Comparison of ENCODE assay signal across 8 mouse cellular contexts in genomic region chr16:5132401-5132801, GRCm38 (mm10). TPM values are rescaled to one million over a fixed set of nuclear protein-coding genes. Genes with fewer than 3 reads are reported as not detected.
A peak's percentile ranks its signal among the peaks of the same experiment; 100 is the strongest.
DNase-seq lines count a peak whose midpoint lies in the region; ATAC-seq and TF ChIP-seq lines count a peak whose summit lies in the region.

Gene Ppl, minus strand, starts transcription at chr16:5132421.

- H3K4me3 ChIP-seq in ES-E14 (ENCODE audit: insufficient read depth in 1 of 2, low read depth in 1 of 2, low read length in 2 of 2, poor library complexity in 1 of 2, severe bottlenecking in 1 of 2) = peak within 1 kb of the TSS; percentile 53 to 71
- H3K4me3 ChIP-seq in brown adipose tissue, adult 24 weeks (ENCODE audit: insufficient read depth, low read depth, low read length) = peak within 1 kb of the TSS; percentile 48
- peak within 1 kb of the TSS; percentile 26 for H3K4me3 ChIP-seq in forebrain, embryonic 15.5 days
- peak within 1 kb of the TSS; percentile 43 for H3K4me3 ChIP-seq in liver, embryonic 13.5 days (replicated peaks)
- peak within 1 kb of the TSS; percentile 28 for H3K4me3 ChIP-seq in neural tube, embryonic 13.5 days

- H3K36me3 ChIP-seq in ES-E14 (ENCODE audit: control insufficient read depth, insufficient read depth, low read length, poor library complexity, severe bottlenecking) = no peaks in the 10 kb centered on the region
- no peaks in the 10 kb centered on the region for H3K36me3 ChIP-seq in forebrain, embryonic 15.5 days
- H3K36me3 ChIP-seq in liver, embryonic 13.5 days = no peaks in the 10 kb centered on the region
- H3K36me3 ChIP-seq in neural tube, embryonic 13.5 days = no peaks in the 10 kb centered on the region

- ATAC-seq in forebrain, embryonic 15.5 days (replicated peaks) = no peak
- peak; percentile 47 for ATAC-seq in liver, embryonic 13.5 days (ENCODE audit: low read depth)
- ATAC-seq in neural tube, embryonic 13.5 days (ENCODE audit: low read depth) = no peak

- H3K4me2 ChIP-seq in forebrain, embryonic 15.5 days (replicated peaks) = peak within 1 kb of the TSS; percentile 41
- H3K4me2 ChIP-seq in liver, embryonic 13.5 days = peak within 1 kb of the TSS; percentile 50
- peak within 1 kb of the TSS; percentile 51 for H3K4me2 ChIP-seq in neural tube, embryonic 13.5 days

- in situ Hi-C loops in ES-E14 (cut with MboI; ENCODE audit: low sequenced_read_pairs in 2 of 2, unreplicated experiment in 2 of 2) = no loop called here

- no peak within 1 kb of the TSS for H3K27ac ChIP-seq in ES-E14 (ENCODE audit: insufficient read depth, low read depth, low read length, poor library complexity, severe bottlenecking)
- H3K27ac ChIP-seq in brown adipose tissue, adult 24 weeks (replicated peaks; ENCODE audit: low read depth, low read length) = no peak within 1 kb of the TSS
- H3K27ac ChIP-seq in forebrain, embryonic 15.5 days (replicated peaks) = no peak within 1 kb of the TSS
- no peak within 1 kb of the TSS for H3K27ac ChIP-seq in liver, embryonic 13.5 days
- H3K27ac ChIP-seq in neural tube, embryonic 13.5 days (replicated peaks) = no peak within 1 kb of the TSS

- 1% methylated on average over 39 of the region's 39 CpGs for WGBS in forebrain, embryonic 15.5 days
- 1% methylated on average over 39 of the region's 39 CpGs for WGBS in liver, embryonic 13.5 days (ENCODE audit: insufficient replicate concordance)
- under 1% methylated on average over 35 of the region's 39 CpGs for WGBS in neural tube, embryonic 13.5 days

- H3K9me3 ChIP-seq in ES-E14 (ENCODE audit: control insufficient read depth, insufficient read depth, low read depth, low read length) = no peaks in the 10 kb centered on the region
- no peaks in the 10 kb centered on the region for H3K9me3 ChIP-seq in forebrain, embryonic 15.5 days
- no peaks in the 10 kb centered on the region for H3K9me3 ChIP-seq in liver, embryonic 13.5 days (replicated peaks)
- no peaks in the 10 kb centered on the region for H3K9me3 ChIP-seq in neural tube, embryonic 13.5 days

- DNase-seq in ES-E14 (ENCODE audit: low read depth, low spot score) = peak; percentile 46
- peak; percentile 17 for DNase-seq in induced T-regulatory cell, adult 2 months (ENCODE audit: low read depth)
- peak; percentile 14 for DNase-seq in liver, embryonic 13.5 days
- no peak for DNase-seq in layer of hippocampus, adult 9-11 months
- DNase-seq in left cerebral cortex, adult 11 months (ENCODE audit: low spot score) = no peak

- peaks cover 2 to 10% of the 10 kb centered on the region in 2 experiments; a peak in 1 of 4 replicates for H3K4me1 ChIP-seq in ES-E14 (ENCODE audit: control insufficient read depth in 2 of 2, insufficient read depth in 2 of 2, low read length in 2 of 2, poor library complexity in 1 of 2)
- no peaks in the 10 kb centered on the region; the same call in 1 of the 2 replicates for H3K4me1 ChIP-seq in brown adipose tissue, adult 24 weeks (ENCODE audit: control insufficient read depth, insufficient read depth, insufficient read length, low read length)
- peaks cover 11% of the 10 kb centered on the region for H3K4me1 ChIP-seq in forebrain, embryonic 15.5 days
- peaks cover 9% of the 10 kb centered on the region; the same call in 1 of the 2 replicates for H3K4me1 ChIP-seq in liver, embryonic 13.5 days (replicated peaks)
- H3K4me1 ChIP-seq in neural tube, embryonic 13.5 days (replicated peaks) = peaks cover 13% of the 10 kb centered on the region

- peaks cover 56% of the 10 kb centered on the region for H3K27me3 ChIP-seq in forebrain, embryonic 15.5 days
- peaks cover 60% of the 10 kb centered on the region for H3K27me3 ChIP-seq in liver, embryonic 13.5 days
- peaks cover 78% of the 10 kb centered on the region for H3K27me3 ChIP-seq in neural tube, embryonic 13.5 days

- H3K9ac ChIP-seq in ES-E14 (ENCODE audit: insufficient read depth, low read depth, low read length, poor library complexity, severe bottlenecking) = peak within 1 kb of the TSS; percentile 29
- H3K9ac ChIP-seq in forebrain, embryonic 15.5 days (replicated peaks) = no peak within 1 kb of the TSS
- no peak within 1 kb of the TSS for H3K9ac ChIP-seq in liver, embryonic 13.5 days
- H3K9ac ChIP-seq in neural tube, embryonic 13.5 days = peak within 1 kb of the TSS; percentile 17; the same call in 1 of the 2 replicates

TF ChIP-seq in ES-E14, 5 proteins besides CTCF, POLR2A, EP300 and RAD21:
- TF ChIP-seq ZC3H11A (IDR thresholded peaks at IDR 0.05; ENCODE audit: borderline replicate concordance, low read depth, low read length) (no peak), MAFK (IDR thresholded peaks at IDR 0.05; ENCODE audit: insufficient read depth, low read depth, low read length) (no peak), CHD2 (IDR thresholded peaks at IDR 0.05; ENCODE audit: low read depth, low read length) (no peak), HCFC1 (IDR thresholded peaks at IDR 0.05; ENCODE audit: borderline replicate concordance, insufficient read depth, low read length) (no peak), ZNF384 (IDR thresholded peaks at IDR 0.05; ENCODE audit: low read depth, low read length) (no peak)

RNA-seq across cellular contexts. Expression of gene Ppl, which starts in this region (rescaled TPM):
- 4.1 and 6.0 TPM in 2 replicates for total RNA-seq in ES-E14 (2012; rRNA removed)
- polyA plus RNA-seq in brown adipose tissue, adult 24 weeks (2012; ENCODE audit: insufficient read depth, insufficient read length, missing spikeins) = 1.2 and 2.5 TPM in 2 replicates
- polyA plus RNA-seq in forebrain, embryonic 15.5 days (2015; fragmentation: Nextera tagmentation; extraction: Ambion mirVana) = 0.19 TPM in 2 replicates
- polyA plus RNA-seq in liver, embryonic 13.5 days (2015; fragmentation: Nextera tagmentation; extraction: Ambion mirVana) = 0.14 and 0.24 TPM in 2 replicates
- polyA plus RNA-seq in neural tube, embryonic 13.5 days (2015; fragmentation: Nextera tagmentation; extraction: Ambion mirVana) = 0.18 and 0.39 TPM in 2 replicates

Comparison
In these comparisons a context has a peak if more than half of its experiments do, and no peak if none do; other contexts are left out.
1. Peak in DNase-seq, ATAC-seq, H3K4me3 ChIP-seq and H3K4me2 ChIP-seq in liver, embryonic 13.5 days; RNA of the gene not detected or under 1 TPM.
2. DNase-seq: peak in ES-E14 (single experiment) and induced T-regulatory cell, adult 2 months (single experiment); none in layer of hippocampus, adult 9-11 months (single experiment) and left cerebral cortex, adult 11 months (single experiment).
3. H3K9ac ChIP-seq: peak in ES-E14 (single experiment) and neural tube, embryonic 13.5 days (single experiment); none in forebrain, embryonic 15.5 days (single experiment) and liver, embryonic 13.5 days (single experiment).
4. Peak in every context shown above with its lines, with median percentiles within 50 percentile points of each other: H3K4me3 ChIP-seq and H3K4me2 ChIP-seq.